Mouse (Mus musculus) midbrain, embryonic 13.5 days (tissue): ENCODE measurements around the gene Tmem208. TPM values are rescaled to one million over a fixed set of nuclear protein-coding genes. Genes with fewer than 3 reads are reported as not detected.
A peak's percentile ranks its signal among the peaks of the same experiment; 100 is the strongest.

Experiments
- ATAC-seq: fragments of 200-750 bp; cut with Nextera tagmentation; 2 replicates; pipeline ENCODE4 v1.8.0; 2017; ENCODE audit warnings: mild to moderate bottlenecking, moderate TSS enrichment, moderate library complexity
- H3K27ac ChIP-seq: fragments of 300-500 bp; sonication (generic); 2 replicates; pipeline ENCODE4 v1.5.1; 2015; ENCODE audit warnings: inconsistent platforms, mild to moderate bottlenecking, moderate library complexity
- H3K27me3 ChIP-seq: fragments of 300-500 bp; sonication (generic); 2 replicates; pipeline ENCODE4 v1.6.1; 2015; ENCODE audit warnings: mild to moderate bottlenecking, inconsistent platforms
- H3K36me3 ChIP-seq: fragments of 300-500 bp; sonication (generic); 2 replicates; pipeline ENCODE4 v1.6.1; 2015; ENCODE audit warnings: mild to moderate bottlenecking, inconsistent platforms
- H3K4me1 ChIP-seq: fragments of 300-500 bp; sonication (generic); replicated peaks from 2 replicates; pipeline ENCODE4 v1.6.1; 2015; ENCODE audit warnings: inconsistent platforms
- H3K4me2 ChIP-seq: fragments of 300-500 bp; sonication (generic); replicated peaks from 2 replicates; pipeline ENCODE4 v1.6.1; 2015; ENCODE audit warnings: moderate library complexity, mild to moderate bottlenecking, inconsistent platforms
- H3K4me3 ChIP-seq: fragments of 300-500 bp; sonication (generic); replicated peaks from 2 replicates; pipeline ENCODE4 v1.5.1; 2015; ENCODE audit warnings: mild to moderate bottlenecking, inconsistent platforms
- H3K9ac ChIP-seq: fragments of 300-500 bp; sonication (generic); replicated peaks from 2 replicates; pipeline ENCODE4 v1.6.1; 2015; ENCODE audit warnings: mild to moderate bottlenecking, inconsistent platforms
- H3K9me3 ChIP-seq: fragments of 300-500 bp; sonication (generic); 2 replicates; pipeline ENCODE4 v1.6.1; 2016; ENCODE audit warnings: mild to moderate bottlenecking, inconsistent platforms
- WGBS: fragments of 180-500 bp; shearing (Covaris S2); methylation state at CpG from one replicate; pipeline ENCODE4 v1.1.7; 2015; 5-methylcytosine and 5-hydroxymethylcytosine counted together
- polyA plus RNA-seq: library from polyadenylated mRNA; unstranded; fragments of >200 nt; fragmentation: Nextera tagmentation; extraction: Ambion mirVana; gene quantifications from 2 replicates; pipeline ENCODE4 v1.2.1, GENCODE M21; 2015

Gene Tmem208
- polyA plus RNA-seq = 121 TPM in 2 replicates

- Histone ChIP-seq H3K4me2 (peak within 1 kb of the TSS; percentile 87), H3K4me1 (peaks cover 25% of the 10 kb centered on the region), H3K9me3 (no peaks in the 10 kb centered on the region), H3K9ac (peak within 1 kb of the TSS; percentile 85), H3K4me3 (peak within 1 kb of the TSS; percentile 76), H3K36me3 (peaks cover 47% of the 10 kb centered on the region), H3K27me3 (no peaks in the 10 kb centered on the region), H3K27ac (peak within 1 kb of the TSS; percentile 79)
- ATAC-seq = peak; percentile 95
- WGBS = under 1% methylated on average over 36 of the region's 36 CpGs
Measured at GRCm38 (mm10) chr8:105326141-105326672, at the start of gene Tmem208, which contains the start of gene Lrrc29. Gene Tmem208, plus strand, starts transcription at chr8:105326354. Gene Lrrc29, minus strand, starts transcription at chr8:105326278.

- no peaks in the 10 kb centered on the region for H3K9me3 ChIP-seq
- H3K27me3 ChIP-seq = peaks cover 78% of the 10 kb centered on the region
- H3K4me3 ChIP-seq = peak overlapping the region; percentile 20
- 0 out of 2 replicates have a peak overlapping the region, but pooled peaks have one; percentile 37 for H3K9ac ChIP-seq
- no peak overlapping the region for H3K27ac ChIP-seq
- ATAC-seq = peak; percentile 53
- H3K4me1 ChIP-seq = peaks cover 30% of the 10 kb centered on the region
- 3% methylated on average over 28 of the region's 28 CpGs for WGBS
- peak overlapping the region; percentile 48 for H3K4me2 ChIP-seq
- H3K36me3 ChIP-seq = peaks cover 43% of the 10 kb centered on the region
Measured at GRCm38 (mm10) chr8:105278911-105279334, 47.2 kb upstream of the Tmem208 start.

GRCm38 (mm10) chr8:105280567-105280966 lies 45.6 kb upstream of the Tmem208 start:
- Histone ChIP-seq H3K27ac (no peak overlapping the region), H3K27me3 (peaks cover 61% of the 10 kb centered on the region), H3K9me3 (no peaks in the 10 kb centered on the region), H3K4me3 (no peak overlapping the region), H3K36me3 (peaks cover 56% of the 10 kb centered on the region), H3K4me1 (peaks cover 36% of the 10 kb centered on the region), H3K9ac (no peak overlapping the region), H3K4me2 (no peak overlapping the region)
- ATAC-seq = no peak
- 61% methylated on average over 3 of the region's 3 CpGs for WGBS

GRCm38 (mm10) chr8:105281821-105282220 lies 44.3 kb upstream of the Tmem208 start:
- no peaks in the 10 kb centered on the region for H3K9me3 ChIP-seq
- 89% methylated on average over 12 of the region's 12 CpGs for WGBS
- H3K36me3 ChIP-seq = peaks cover 64% of the 10 kb centered on the region
- H3K9ac ChIP-seq = no peak overlapping the region
- ATAC-seq = no peak
- no peak overlapping the region for H3K4me3 ChIP-seq
- no peak overlapping the region for H3K4me2 ChIP-seq
- no peak overlapping the region for H3K27ac ChIP-seq
- H3K4me1 ChIP-seq = peaks cover 36% of the 10 kb centered on the region
- peaks cover 49% of the 10 kb centered on the region for H3K27me3 ChIP-seq

GRCm38 (mm10) chr8:105282239-105282638 lies 43.9 kb upstream of the Tmem208 start:
- ATAC-seq = no peak
- WGBS = 94% methylated on average over 4 of the region's 4 CpGs
- no peak overlapping the region for H3K27ac ChIP-seq
- H3K4me2 ChIP-seq = no peak overlapping the region
- H3K9ac ChIP-seq = no peak overlapping the region
- H3K4me1 ChIP-seq = peaks cover 37% of the 10 kb centered on the region
- H3K9me3 ChIP-seq = no peaks in the 10 kb centered on the region
- H3K36me3 ChIP-seq = peaks cover 64% of the 10 kb centered on the region
- H3K4me3 ChIP-seq = no peak overlapping the region
- H3K27me3 ChIP-seq = peaks cover 45% of the 10 kb centered on the region

- Histone ChIP-seq H3K27me3 (peaks cover 37% of the 10 kb centered on the region), H3K9me3 (no peaks in the 10 kb centered on the region), H3K36me3 (peaks cover 64% of the 10 kb centered on the region), H3K27ac (no peak overlapping the region), H3K4me1 (peaks cover 45% of the 10 kb centered on the region), H3K4me3 (no peak overlapping the region), H3K4me2 (no peak overlapping the region), H3K9ac (no peak overlapping the region)
- 27% methylated on average over 23 of the region's 23 CpGs for WGBS
- ATAC-seq = peak; percentile 49
Measured at GRCm38 (mm10) chr8:105283074-105283473, 43.1 kb upstream of the Tmem208 start.

- H3K27ac ChIP-seq = no peak overlapping the region
- WGBS = 40% methylated on average over 12 of the region's 12 CpGs
- no peak for ATAC-seq
- no peak overlapping the region for H3K4me3 ChIP-seq
- H3K9ac ChIP-seq = 0 out of 2 replicates have a peak overlapping the region, but pooled peaks have one; percentile 39
- peaks cover 51% of the 10 kb centered on the region for H3K36me3 ChIP-seq
- H3K9me3 ChIP-seq = no peaks in the 10 kb centered on the region
- peaks cover 52% of the 10 kb centered on the region for H3K4me1 ChIP-seq
- peaks cover 17% of the 10 kb centered on the region for H3K27me3 ChIP-seq
- peak overlapping the region; percentile 81; the same call in 1 of the 2 replicates for H3K4me2 ChIP-seq
Measured at GRCm38 (mm10) chr8:105285514-105285913, 40.6 kb upstream of the Tmem208 start.

- Histone ChIP-seq H3K4me1 (peaks cover 57% of the 10 kb centered on the region), H3K9me3 (no peaks in the 10 kb centered on the region), H3K27ac (no peak overlapping the region), H3K4me3 (peak overlapping the region; percentile 56), H3K36me3 (peaks cover 40% of the 10 kb centered on the region), H3K27me3 (peaks cover 12% of the 10 kb centered on the region), H3K4me2 (peak overlapping the region; percentile 81), H3K9ac (no peak overlapping the region)
- WGBS = 82% methylated on average over 4 of the region's 4 CpGs
- ATAC-seq = no peak
Measured at GRCm38 (mm10) chr8:105286907-105287306, 39.2 kb upstream of the Tmem208 start.

- Histone ChIP-seq H3K27ac (peak overlapping the region; percentile 93; the same call in 1 of the 2 replicates), H3K4me2 (peak overlapping the region; percentile 81), H3K4me1 (peaks cover 57% of the 10 kb centered on the region), H3K4me3 (peak overlapping the region; percentile 56), H3K9ac (peak overlapping the region; percentile 70), H3K36me3 (peaks cover 28% of the 10 kb centered on the region), H3K27me3 (peaks cover 12% of the 10 kb centered on the region), H3K9me3 (no peaks in the 10 kb centered on the region)
- WGBS = 81% methylated on average over 5 of the region's 5 CpGs
- no peak for ATAC-seq
Measured at GRCm38 (mm10) chr8:105288231-105288630, 37.9 kb upstream of the Tmem208 start.

GRCm38 (mm10) chr8:105288958-105289732 lies 37.0 kb upstream of the Tmem208 start:
- H3K4me3 ChIP-seq = peak overlapping the region; percentile 56
- H3K9me3 ChIP-seq = no peaks in the 10 kb centered on the region
- H3K36me3 ChIP-seq = peaks cover 21% of the 10 kb centered on the region
- peaks cover 20% of the 10 kb centered on the region for H3K27me3 ChIP-seq
- peak overlapping the region; percentile 70 for H3K9ac ChIP-seq
- peak overlapping the region; percentile 81 for H3K4me2 ChIP-seq
- H3K4me1 ChIP-seq = peaks cover 57% of the 10 kb centered on the region
- peak; percentile 91 for ATAC-seq
- peak overlapping the region; percentile 93 for H3K27ac ChIP-seq
- WGBS = under 1% methylated on average over 53 of the region's 53 CpGs

- peak; percentile 49 for ATAC-seq
- WGBS = 1% methylated on average over 43 of the region's 43 CpGs
- no peaks in the 10 kb centered on the region for H3K9me3 ChIP-seq
- peaks cover 54% of the 10 kb centered on the region for H3K4me1 ChIP-seq
- peak within 1 kb of the TSS; percentile 93 for H3K27ac ChIP-seq
- H3K9ac ChIP-seq = peak within 1 kb of the TSS; percentile 70
- peaks cover 15% of the 10 kb centered on the region for H3K36me3 ChIP-seq
- H3K4me3 ChIP-seq = peak within 1 kb of the TSS; percentile 56
- peak within 1 kb of the TSS; percentile 81 for H3K4me2 ChIP-seq
- peaks cover 20% of the 10 kb centered on the region for H3K27me3 ChIP-seq
Measured at GRCm38 (mm10) chr8:105289805-105290460, 36.2 kb upstream of the Tmem208 start, which contains the start of gene 4931428F04Rik. Gene 4931428F04Rik, minus strand, starts transcription at chr8:105289864.
